19 mouse cellular contexts compared by ENCODE assay signal in the genomic region with DNA sequence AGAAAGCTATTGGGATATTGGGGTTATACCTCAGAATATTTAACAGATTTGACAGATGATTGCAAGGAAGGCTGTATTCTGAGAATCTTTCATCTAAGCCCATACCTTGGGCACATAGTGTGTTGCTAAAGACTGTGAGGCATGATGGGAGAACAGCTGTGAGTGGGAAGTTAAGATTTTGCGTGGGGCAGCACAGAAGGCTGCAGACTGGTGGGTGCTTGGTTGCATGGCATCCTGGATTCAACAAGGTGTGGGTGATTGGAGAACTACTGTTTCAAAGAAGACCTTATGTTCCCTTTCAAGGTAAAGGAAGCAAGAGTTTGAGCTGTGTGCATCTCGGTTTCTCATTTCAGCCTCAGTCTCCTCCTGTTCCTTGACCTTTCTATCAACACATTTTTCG.
DNase-seq lines count a peak whose midpoint lies in the region; TF ChIP-seq lines count a peak whose summit lies in the region.
"Had no signal": no experiment of that assay in that cellular context is flagged by ENCODE, and none has a peak within 500 bp of the region (broad histone marks: within the 10 kb centered on the region; RNA-seq: fewer than 3 reads in every experiment).

No protein-coding gene starts in this region.

- no peak overlapping the region for H3K27ac ChIP-seq in gastrocnemius, adult 2 months
- H3K27ac ChIP-seq: embryonic facial prominence, embryonic 12.5 days; hindbrain, embryonic 10.5 days; midbrain, embryonic 10.5 days; neural tube, embryonic 15.5 days had no signal

- no peak for TF ChIP-seq CTCF in gastrocnemius, adult 2 months (IDR thresholded peaks at IDR 0.05)

- intact Hi-C loops in left cerebral cortex, postnatal 36 days (cut with DNase I) = no loop called here
- intact Hi-C loops in gastrocnemius, adult 2 months (cut with DNase I) = no loop called here

- no peak overlapping the region for H3K4me3 ChIP-seq in gastrocnemius, adult 2 months
- H3K4me3 ChIP-seq: embryonic facial prominence, embryonic 12.5 days; hindbrain, embryonic 10.5 days; midbrain, embryonic 10.5 days; neural tube, embryonic 15.5 days had no signal

- DNase-seq in frontal cortex, postnatal 10 days (ENCODE audit: low spot score in 2 of 2) = peak; percentile 23 to 56
- DNase-seq in layer of hippocampus, adult 18-20 months (ENCODE audit: low spot score in 2 of 2) = peak; percentile 76 to 93
- DNase-seq in layer of hippocampus, postnatal 36 days = peak; percentile 59 to 69
- DNase-seq in left cerebral cortex, postnatal 36 days (ENCODE audit: low spot score in 2 of 2) = peak; percentile 83 to 84
- DNase-seq in kidney, postnatal 4 days = no peak
- DNase-seq in ovary, postnatal 36 days (ENCODE audit: low spot score) = no peak
- no peak for DNase-seq in retina, postnatal 1 day
- no peak for DNase-seq in gastrocnemius, adult 2 months
- DNase-seq: cerebellum, adult 9-10 months; heart, adult 11 months; kidney, adult 9 months; kidney, postnatal 36 days; liver; lung, adult 18-20 months; thymus, postnatal 4 days had no signal

Comparison
In these comparisons a context has a peak if more than half of its experiments do, and no peak if none do; other contexts are left out.
1. DNase-seq: peak in frontal cortex, postnatal 10 days (2 of 2), layer of hippocampus, adult 18-20 months (2 of 2), layer of hippocampus, postnatal 36 days (2 of 2) and left cerebral cortex, postnatal 36 days (2 of 2); none in kidney, postnatal 4 days (0 of 2), ovary, postnatal 36 days (single experiment), retina, postnatal 1 day (single experiment) and gastrocnemius, adult 2 months (single experiment).